Mouse (Mus musculus) NIH3T3 (cell line): ENCODE measurements at regions not wholly inside any gene's neighbourhood (a gene's known extent, or its start where the extent isn't known, plus 50 kb on each side); places are given as distances from the start of the nearest gene placed in this dataset.

Experiments
- DNase-seq: peaks from one replicate; pipeline ENCODE4 v3.0.0-alpha.2; 2012; ENCODE audit warnings: low read depth

GRCm38 (mm10) chr14:105950924-105951323 is 54.3 kb upstream of the Spry2 start:
- peak; percentile 41 for DNase-seq

GRCm38 (mm10) chr14:105955082-105955481 is 58.5 kb upstream of the Spry2 start:
- peak; percentile 51 for DNase-seq

GRCm38 (mm10) chr14:105956796-105957195 is 60.2 kb upstream of the Spry2 start:
- DNase-seq = no peak

GRCm38 (mm10) chr14:105958005-105958404 is 61.4 kb upstream of the Spry2 start:
- peak; percentile 25 for DNase-seq

GRCm38 (mm10) chr14:105979544-105980323 is 83.1 kb upstream of the Spry2 start:
- DNase-seq = peak; percentile 77

GRCm38 (mm10) chr14:105980324-105980680 is 83.7 kb upstream of the Spry2 start:
- peak; percentile 14 for DNase-seq

GRCm38 (mm10) chr14:105987341-105987882 is 90.8 kb upstream of the Spry2 start:
- no peak for DNase-seq

- no peak for DNase-seq
Measured at GRCm38 (mm10) chr14:105988738-105989137, 92.1 kb upstream of the Spry2 start.

GRCm38 (mm10) chr14:105993124-105993523 is 96.5 kb upstream of the Spry2 start:
- no peak for DNase-seq

- DNase-seq = no peak
Measured at GRCm38 (mm10) chr14:105999801-106000200, 103.2 kb upstream of the Spry2 start.

- no peak for DNase-seq
Measured at GRCm38 (mm10) chr14:106007769-106008168, 98.2 kb upstream of the Trim52 start.

GRCm38 (mm10) chr14:106008951-106009350 is 97.0 kb upstream of the Trim52 start:
- DNase-seq = no peak

GRCm38 (mm10) chr14:106010961-106011360 is 95.0 kb upstream of the Trim52 start:
- no peak for DNase-seq

- DNase-seq = peak; percentile 81
Measured at GRCm38 (mm10) chr14:106011991-106012427, 94.0 kb upstream of the Trim52 start.

- no peak for DNase-seq
Measured at GRCm38 (mm10) chr14:106022806-106023205, 83.2 kb upstream of the Trim52 start.

- no peak for DNase-seq
Measured at GRCm38 (mm10) chr14:106026815-106027214, 79.2 kb upstream of the Trim52 start.

- no peak for DNase-seq
Measured at GRCm38 (mm10) chr14:106027686-106028085, 78.3 kb upstream of the Trim52 start.

- no peak for DNase-seq
Measured at GRCm38 (mm10) chr14:106031094-106031493, 74.9 kb upstream of the Trim52 start.

- no peak for DNase-seq
Measured at GRCm38 (mm10) chr14:106033793-106034192, 72.2 kb upstream of the Trim52 start.

GRCm38 (mm10) chr14:106034933-106035665 is 70.9 kb upstream of the Trim52 start:
- no peak for DNase-seq

- DNase-seq = no peak
Measured at GRCm38 (mm10) chr14:106044274-106044673, 61.7 kb upstream of the Trim52 start.

GRCm38 (mm10) chr14:106050231-106050630 is 55.8 kb upstream of the Trim52 start:
- no peak for DNase-seq
